Mouse (Mus musculus): ENCODE measurements around the gene Crybg2. TPM values are rescaled to one million over a fixed set of nuclear protein-coding genes. Genes with fewer than 3 reads are reported as not detected.

Gene Crybg2
- polyA plus RNA-seq (2012; rRNA removed), result 4.5 and 5.1 TPM in 2 replicates

- no peak for TF ChIP-seq CTCF (IDR thresholded peaks at IDR 0.05; ENCODE audit: extremely low read depth, insufficient read depth, low read length)
- TF ChIP-seq POLR2A (IDR thresholded peaks at IDR 0.05; ENCODE audit: extremely low read depth, insufficient read depth, low read length), result no peak
- no peak within 1 kb of the TSS for H3K27ac ChIP-seq (ENCODE audit: insufficient read depth, low read length)
- H3K4me3 ChIP-seq (ENCODE audit: insufficient read depth, low read length), result no peak within 1 kb of the TSS
These were observed at the start of gene Crybg2 for GRCm38 (mm10) chr4:134060135-134060865. TSS of gene Crybg2 (plus strand) at chr4:134060815.

DNA sequence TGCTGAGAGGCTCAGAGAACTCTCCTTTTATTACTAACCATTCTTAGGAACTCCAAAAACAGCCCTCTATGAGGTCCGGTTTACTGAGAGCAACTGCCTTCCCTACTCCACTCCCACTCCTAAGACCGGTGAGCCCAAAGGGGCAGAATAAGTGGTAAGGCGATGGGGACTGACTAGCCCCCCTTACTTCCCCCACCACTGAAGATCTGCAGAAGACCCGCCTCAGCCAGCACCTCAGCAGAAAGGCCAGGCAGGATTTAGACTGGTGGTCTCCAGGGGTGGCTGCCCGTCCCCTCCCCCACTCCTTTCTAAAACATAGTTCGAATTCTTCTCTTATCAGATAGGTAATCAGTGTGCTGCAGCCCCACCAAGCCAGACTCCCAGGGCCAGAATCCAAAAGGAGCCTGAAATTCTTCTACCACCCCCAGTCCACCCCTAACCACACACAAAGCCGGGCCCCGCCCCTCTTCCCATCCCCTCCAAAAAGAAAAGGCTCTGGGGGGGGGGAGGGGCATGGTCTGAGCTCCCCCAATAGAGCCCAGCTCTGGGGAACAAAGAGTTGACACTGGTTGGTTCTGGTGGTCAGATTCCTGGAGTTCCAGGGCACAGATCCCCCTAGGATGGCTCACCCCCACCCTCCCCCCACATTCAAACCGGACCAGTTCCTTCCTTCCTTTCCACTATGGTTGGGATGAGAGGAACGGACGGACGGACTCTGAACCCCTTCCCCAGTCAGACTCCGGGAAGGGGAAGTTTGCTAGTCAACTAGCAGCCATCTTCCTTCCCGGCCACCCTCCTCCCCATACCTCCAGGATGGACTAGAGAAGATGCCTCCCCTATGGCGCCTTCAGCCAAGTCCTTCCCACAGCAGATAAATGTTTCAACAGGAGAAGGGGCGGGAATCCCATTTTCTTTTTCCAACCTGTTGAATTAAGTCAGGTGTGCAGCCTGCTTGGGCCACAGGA, 48.9 kb upstream of the Crybg2 start:
- no peak overlapping the region for H3K27ac ChIP-seq (ENCODE audit: insufficient read depth, low read length)
- H3K4me1 ChIP-seq (ENCODE audit: control insufficient read depth, insufficient read depth, low read length), result no peaks in the 10 kb centered on the region
- TF ChIP-seq POLR2A (IDR thresholded peaks at IDR 0.05; ENCODE audit: extremely low read depth, insufficient read depth, low read length), result no peak
- TF ChIP-seq CTCF (IDR thresholded peaks at IDR 0.05; ENCODE audit: extremely low read depth, insufficient read depth, low read length), result no peak
- H3K4me3 ChIP-seq (ENCODE audit: insufficient read depth, low read length), result no peak overlapping the region

More at GRCm38 (mm10) chr4:134060135-134060865, at the start of gene Crybg2:
- no peaks in the 10 kb centered on the region for H3K4me1 ChIP-seq (ENCODE audit: control insufficient read depth, insufficient read depth, low read length)

GRCm38 (mm10) chr4:134012858-134013528, 47.6 kb upstream of the Crybg2 start:
- TF ChIP-seq CTCF (IDR thresholded peaks at IDR 0.05; ENCODE audit: extremely low read depth, insufficient read depth, low read length), result no peak
- no peak for TF ChIP-seq POLR2A (IDR thresholded peaks at IDR 0.05; ENCODE audit: extremely low read depth, insufficient read depth, low read length)
- no peak overlapping the region for H3K4me3 ChIP-seq (ENCODE audit: insufficient read depth, low read length)
- H3K4me1 ChIP-seq (ENCODE audit: control insufficient read depth, insufficient read depth, low read length), result no peaks in the 10 kb centered on the region
- H3K27ac ChIP-seq (ENCODE audit: insufficient read depth, low read length), result no peak overlapping the region

DNA sequence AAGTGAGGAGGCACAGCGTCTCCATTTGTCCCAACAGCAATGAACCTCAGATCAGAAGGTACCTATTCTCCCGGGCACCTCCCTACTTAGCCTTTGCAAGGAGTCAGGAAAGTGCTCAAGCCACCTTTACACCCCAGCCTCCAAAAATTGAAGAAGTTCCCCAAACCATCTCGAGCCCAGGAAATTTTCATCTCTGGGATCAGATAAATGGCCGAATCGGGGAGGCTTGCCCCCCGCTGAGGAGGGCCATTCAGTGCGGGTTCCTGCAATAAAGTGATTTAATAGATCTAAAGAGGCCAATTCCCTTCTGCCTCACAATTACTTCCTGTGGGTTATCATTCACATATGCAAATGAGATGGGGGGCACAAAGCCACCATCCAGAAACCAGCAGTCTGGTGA, 44.4 kb upstream of the Crybg2 start:
- TF ChIP-seq POLR2A (IDR thresholded peaks at IDR 0.05; ENCODE audit: extremely low read depth, insufficient read depth, low read length) (no peak), CTCF (IDR thresholded peaks at IDR 0.05; ENCODE audit: extremely low read depth, insufficient read depth, low read length) (no peak)
- H3K4me1 ChIP-seq (ENCODE audit: control insufficient read depth, insufficient read depth, low read length), result no peaks in the 10 kb centered on the region
- no peak overlapping the region for H3K27ac ChIP-seq (ENCODE audit: insufficient read depth, low read length)
- no peak overlapping the region for H3K4me3 ChIP-seq (ENCODE audit: insufficient read depth, low read length)

DNA sequence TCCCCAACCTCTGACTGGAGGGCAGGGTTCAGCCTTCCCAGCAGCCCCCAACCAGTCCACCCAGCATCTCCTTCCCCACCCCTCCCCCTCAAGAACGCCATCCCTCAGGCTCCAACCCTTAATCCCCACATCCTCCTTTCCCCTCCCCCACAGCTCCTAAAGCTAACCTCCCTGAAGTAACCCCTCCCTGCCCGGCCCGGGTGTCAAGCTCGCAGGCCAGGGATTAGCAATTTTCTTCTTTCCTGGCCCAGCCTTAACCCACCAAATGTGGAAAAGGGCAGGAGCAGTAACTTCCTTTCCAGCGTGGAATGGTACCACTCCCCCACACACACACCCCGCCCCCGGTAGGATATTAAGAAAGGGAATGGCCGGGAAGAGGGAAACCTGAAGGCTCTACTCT, 43.8 kb upstream of the Crybg2 start:
- H3K4me3 ChIP-seq (ENCODE audit: insufficient read depth, low read length), result no peak overlapping the region
- TF ChIP-seq CTCF (IDR thresholded peaks at IDR 0.05; ENCODE audit: extremely low read depth, insufficient read depth, low read length) (no peak), POLR2A (IDR thresholded peaks at IDR 0.05; ENCODE audit: extremely low read depth, insufficient read depth, low read length) (no peak)
- H3K4me1 ChIP-seq (ENCODE audit: control insufficient read depth, insufficient read depth, low read length), result no peaks in the 10 kb centered on the region
- H3K27ac ChIP-seq (ENCODE audit: insufficient read depth, low read length), result no peak overlapping the region

GRCm38 (mm10) chr4:134017201-134017865, 43.3 kb upstream of the Crybg2 start:
- no peak for TF ChIP-seq CTCF (IDR thresholded peaks at IDR 0.05; ENCODE audit: extremely low read depth, insufficient read depth, low read length)
- TF ChIP-seq POLR2A (IDR thresholded peaks at IDR 0.05; ENCODE audit: extremely low read depth, insufficient read depth, low read length), result no peak
- no peaks in the 10 kb centered on the region for H3K4me1 ChIP-seq (ENCODE audit: control insufficient read depth, insufficient read depth, low read length)
- no peak overlapping the region for H3K4me3 ChIP-seq (ENCODE audit: insufficient read depth, low read length)
- H3K27ac ChIP-seq (ENCODE audit: insufficient read depth, low read length), result no peak overlapping the region

DNA sequence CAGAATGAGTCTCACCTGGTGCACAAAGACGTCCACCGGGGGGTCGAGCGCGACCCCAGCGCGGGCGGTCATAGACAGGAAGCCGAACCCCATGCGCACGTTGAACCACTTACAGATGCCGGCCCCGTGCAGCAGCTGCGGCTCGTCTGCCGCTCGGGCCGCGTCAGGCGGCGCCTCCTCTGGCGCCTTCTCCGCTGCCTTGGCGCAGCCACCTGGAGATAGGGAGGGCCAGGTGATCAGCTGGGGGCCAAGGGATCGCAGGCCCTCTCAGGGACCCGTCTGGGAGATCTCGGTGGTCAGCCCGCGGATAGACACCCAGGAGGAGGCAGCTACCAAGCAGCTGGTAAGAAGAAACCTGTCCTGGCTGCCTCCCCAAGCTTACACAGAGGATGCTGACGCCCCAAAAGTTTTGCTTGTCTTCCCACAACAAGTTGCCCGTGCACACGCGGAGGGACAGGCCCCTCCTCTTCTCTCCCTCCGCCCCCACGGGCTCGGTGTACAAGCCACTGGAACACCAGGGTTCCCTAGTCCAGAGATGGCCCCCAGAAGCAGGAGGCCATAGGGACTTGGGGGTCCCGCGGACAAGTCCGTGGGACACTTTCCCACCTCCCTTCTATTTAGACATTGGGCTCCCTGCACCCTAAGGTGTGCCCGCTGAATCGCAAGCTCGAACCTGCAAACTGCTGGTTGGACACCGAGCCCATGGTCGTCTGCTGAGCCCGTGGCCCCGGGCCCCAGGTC, 42.4 kb upstream of the Crybg2 start:
- TF ChIP-seq CTCF (IDR thresholded peaks at IDR 0.05; ENCODE audit: extremely low read depth, insufficient read depth, low read length), result no peak
- TF ChIP-seq POLR2A (IDR thresholded peaks at IDR 0.05; ENCODE audit: extremely low read depth, insufficient read depth, low read length), result no peak
- Histone ChIP-seq H3K27ac (ENCODE audit: insufficient read depth, low read length) (no peak overlapping the region), H3K4me1 (ENCODE audit: control insufficient read depth, insufficient read depth, low read length) (no peaks in the 10 kb centered on the region), H3K4me3 (ENCODE audit: insufficient read depth, low read length) (no peak overlapping the region)

DNA sequence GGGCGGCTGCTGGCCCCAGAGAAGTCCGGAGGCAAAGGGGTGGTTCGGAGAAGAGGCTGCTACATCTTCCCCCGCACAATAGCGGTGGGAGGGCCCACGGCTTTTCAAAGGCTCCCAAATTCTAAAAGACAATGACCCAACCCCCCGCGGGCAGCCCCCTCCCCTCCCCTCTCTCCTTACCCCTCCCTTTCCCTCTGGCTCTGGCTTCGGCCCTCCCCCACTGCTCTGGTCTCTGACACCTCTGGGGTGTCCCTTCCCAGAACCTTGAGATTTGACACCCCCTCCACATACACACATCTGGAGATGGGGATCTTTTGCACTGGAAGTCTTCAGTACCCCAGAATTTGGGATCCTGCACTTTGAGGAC, 41.9 kb upstream of the Crybg2 start, which contains the start of gene Lin28a:
Gene Lin28a, minus strand, starts transcription at position 63 of the 367 bp plus-strand sequence.
- TF ChIP-seq POLR2A (IDR thresholded peaks at IDR 0.05; ENCODE audit: extremely low read depth, insufficient read depth, low read length), result no peak
- TF ChIP-seq CTCF (IDR thresholded peaks at IDR 0.05; ENCODE audit: extremely low read depth, insufficient read depth, low read length), result no peak
- Histone ChIP-seq H3K4me3 (ENCODE audit: insufficient read depth, low read length) (no peak within 1 kb of the TSS), H3K4me1 (ENCODE audit: control insufficient read depth, insufficient read depth, low read length) (no peaks in the 10 kb centered on the region), H3K27ac (ENCODE audit: insufficient read depth, low read length) (no peak within 1 kb of the TSS)

Data from cortical plate, adult 2 months (tissue).